ENCODE assay signal across 15 mouse cellular contexts in the genomic region with DNA sequence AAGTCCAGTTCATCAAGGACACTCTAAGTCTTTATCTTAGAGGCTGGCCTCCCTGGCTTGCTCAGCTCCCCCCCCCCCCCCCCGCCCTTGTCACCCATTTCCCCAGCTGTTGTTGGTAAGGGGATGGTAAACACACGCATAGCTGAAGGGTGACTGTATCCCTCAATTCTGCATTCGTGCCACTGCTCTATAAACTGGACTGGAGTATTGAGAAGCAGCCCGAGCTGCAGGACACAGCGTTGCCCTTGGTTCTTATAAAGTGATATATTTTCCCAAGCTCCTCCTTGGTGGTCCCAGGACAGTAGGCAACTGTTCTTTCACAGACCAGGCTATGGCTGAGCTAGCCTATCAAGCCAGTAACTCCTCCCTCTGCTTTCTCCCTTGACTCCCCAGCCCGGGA.
A peak's percentile ranks its signal among the peaks of the same experiment; 100 is the strongest.
DNase-seq lines count a peak whose midpoint lies in the region; ATAC-seq and TF ChIP-seq lines count a peak whose summit lies in the region.
"Had no signal": no experiment of that assay in that cellular context is flagged by ENCODE, and none has a peak within 500 bp of the region (broad histone marks: within the 10 kb centered on the region; RNA-seq: fewer than 3 reads in every experiment).

No protein-coding gene starts in this region.

- no peak overlapping the region for H3K9ac ChIP-seq in kidney, embryonic 16.5 days (replicated peaks; ENCODE audit: low read length)
- H3K9ac ChIP-seq in hindbrain, embryonic 13.5 days, result no peak overlapping the region
- no peak overlapping the region for H3K9ac ChIP-seq in neural tube, embryonic 12.5 days
- H3K9ac ChIP-seq in liver, postnatal 0 days (replicated peaks), result no peak overlapping the region

- no peak overlapping the region for H3K4me3 ChIP-seq in kidney, embryonic 16.5 days (ENCODE audit: low read length)
- H3K4me3 ChIP-seq in C2C12 (ENCODE audit: insufficient read depth, poor library complexity, severe bottlenecking), result no peak overlapping the region
- no peak overlapping the region for H3K4me3 ChIP-seq in hindbrain, embryonic 13.5 days
- no peak overlapping the region for H3K4me3 ChIP-seq in neural tube, embryonic 12.5 days
- H3K4me3 ChIP-seq in liver, postnatal 0 days (ENCODE audit: low read depth, low read length), result no peak overlapping the region
- H3K4me3 ChIP-seq: erythroblast, embryonic 14.5 days had no signal

- peaks cover 17% of the 10 kb centered on the region for H3K4me1 ChIP-seq in kidney, embryonic 16.5 days (ENCODE audit: insufficient read depth, low read length)
- peaks cover 12% of the 10 kb centered on the region; the same call in 1 of the 2 replicates for H3K4me1 ChIP-seq in hindbrain, embryonic 13.5 days (replicated peaks)
- H3K4me1 ChIP-seq in neural tube, embryonic 12.5 days, result peaks cover 13% of the 10 kb centered on the region
- peaks cover 25% of the 10 kb centered on the region for H3K4me1 ChIP-seq in liver, postnatal 0 days (ENCODE audit: insufficient read depth)

- H3K79me3 ChIP-seq in C2C12 (ENCODE audit: low read depth), result no peaks in the 10 kb centered on the region

- no peaks in the 10 kb centered on the region for H3K36me3 ChIP-seq in kidney, embryonic 16.5 days (ENCODE audit: insufficient read depth, low read length)
- H3K36me3 ChIP-seq in C2C12 (ENCODE audit: control insufficient read depth, insufficient read depth), result no peaks in the 10 kb centered on the region
- no peaks in the 10 kb centered on the region for H3K36me3 ChIP-seq in hindbrain, embryonic 13.5 days
- H3K36me3 ChIP-seq in neural tube, embryonic 12.5 days, result no peaks in the 10 kb centered on the region
- no peaks in the 10 kb centered on the region; the same call in 1 of the 2 replicates for H3K36me3 ChIP-seq in liver, postnatal 0 days (replicated peaks; ENCODE audit: insufficient read depth, low read length)

- no peak for ATAC-seq in kidney, embryonic 16.5 days (ENCODE audit: low FRiP score, low TSS enrichment)
- ATAC-seq in hindbrain, embryonic 13.5 days (ENCODE audit: low FRiP score), result peak; percentile 77
- ATAC-seq in neural tube, embryonic 12.5 days (ENCODE audit: low FRiP score, low read depth), result peak; percentile 93
- ATAC-seq in liver, postnatal 0 days, result no peak
- ATAC-seq: activated CD4-positive, CD25-positive, alpha-beta regulatory T cell, adult 4 months; forebrain, embryonic 16.5 days had no signal

- TF ChIP-seq EP300 in liver, postnatal 0 days (IDR thresholded peaks at IDR 0.05; ENCODE audit: low read depth), result no peak

- no peak overlapping the region for H3K4me2 ChIP-seq in kidney, embryonic 16.5 days (replicated peaks; ENCODE audit: low read depth, low read length)
- no peak overlapping the region for H3K4me2 ChIP-seq in hindbrain, embryonic 13.5 days
- H3K4me2 ChIP-seq in neural tube, embryonic 12.5 days (replicated peaks), result peak overlapping the region; percentile 19; the same call in 1 of the 2 replicates
- no peak overlapping the region for H3K4me2 ChIP-seq in liver, postnatal 0 days (ENCODE audit: low read depth, low read length)
- H3K4me2 ChIP-seq: heart, embryonic 11.5 days had no signal

- WGBS in kidney, embryonic 16.5 days, result 55% methylated on average over 5 of the region's 6 CpGs
- 35% methylated on average over 5 of the region's 6 CpGs for WGBS in hindbrain, embryonic 13.5 days
- WGBS in neural tube, embryonic 12.5 days, result 27% methylated on average over 6 of the region's 6 CpGs
- WGBS in liver, postnatal 0 days (ENCODE audit: insufficient replicate concordance), result 66% methylated on average over 5 of the region's 6 CpGs

- H3K9me3 ChIP-seq in kidney, embryonic 16.5 days (ENCODE audit: low read length), result no peaks in the 10 kb centered on the region
- H3K9me3 ChIP-seq in hindbrain, embryonic 13.5 days, result no peaks in the 10 kb centered on the region
- H3K9me3 ChIP-seq in neural tube, embryonic 12.5 days, result no peaks in the 10 kb centered on the region
- H3K9me3 ChIP-seq in liver, postnatal 0 days (ENCODE audit: low read length), result no peaks in the 10 kb centered on the region

- H3K27ac ChIP-seq in kidney, embryonic 16.5 days (ENCODE audit: low read length), result peak overlapping the region; percentile 83
- peak overlapping the region; percentile 52; the same call in 1 of the 2 replicates for H3K27ac ChIP-seq in hindbrain, embryonic 13.5 days
- no peak overlapping the region for H3K27ac ChIP-seq in neural tube, embryonic 12.5 days
- no peak overlapping the region for H3K27ac ChIP-seq in liver, postnatal 0 days (ENCODE audit: low read depth)

- peak overlapping the region; percentile 16 for H3ac ChIP-seq in C2C12 (ENCODE audit: control insufficient read depth, insufficient read length, low read depth)

- no peaks in the 10 kb centered on the region for H3K27me3 ChIP-seq in kidney, embryonic 16.5 days (ENCODE audit: insufficient read depth, low read length)
- no peaks in the 10 kb centered on the region for H3K27me3 ChIP-seq in C2C12 (ENCODE audit: control insufficient read depth, insufficient read depth, insufficient read length)
- H3K27me3 ChIP-seq in hindbrain, embryonic 13.5 days, result no peaks in the 10 kb centered on the region
- H3K27me3 ChIP-seq in neural tube, embryonic 12.5 days (replicated peaks), result no peaks in the 10 kb centered on the region
- no peaks in the 10 kb centered on the region for H3K27me3 ChIP-seq in liver, postnatal 0 days (ENCODE audit: insufficient read depth, low read length)

- H3K79me2 ChIP-seq in C2C12 (ENCODE audit: control insufficient read depth, insufficient read depth), result no peaks in the 10 kb centered on the region

- TF ChIP-seq CTCF in C2C12 (IDR thresholded peaks at IDR 0.05; ENCODE audit: control insufficient read depth, insufficient read depth, insufficient read length), result no peak
- no peak for TF ChIP-seq CTCF in liver, postnatal 0 days (IDR thresholded peaks at IDR 0.05; ENCODE audit: low read depth)

- DNase-seq in kidney, adult 11 months, result no peak
- DNase-seq in spleen, postnatal 14 days (ENCODE audit: low spot score in 2 of 2), result no peak
- DNase-seq in liver, postnatal 0 days, result no peak
- DNase-seq: cerebellum, adult 11-12 months; heart, postnatal 4 days; liver; thymus, postnatal 14 days had no signal

TF ChIP-seq in C2C12, 6 proteins besides CTCF, POLR2A, EP300 and RAD21:
- no peak for TF ChIP-seq CEBPB (IDR thresholded peaks at IDR 0.05; ENCODE audit: low read depth)
- peak; percentile 83 for TF ChIP-seq MYOD1 (IDR thresholded peaks at IDR 0.05; ENCODE audit: control insufficient read depth, insufficient read length, low read depth)

Comparison
In these comparisons a context has a peak if more than half of its experiments do, and no peak if none do; other contexts are left out.
1. ATAC-seq: peak in hindbrain, embryonic 13.5 days (single experiment) and neural tube, embryonic 12.5 days (single experiment); none in kidney, embryonic 16.5 days (single experiment) and liver, postnatal 0 days (single experiment).
2. H3K27ac ChIP-seq: peak in kidney, embryonic 16.5 days (single experiment) and hindbrain, embryonic 13.5 days (single experiment); none in neural tube, embryonic 12.5 days (single experiment) and liver, postnatal 0 days (single experiment).